Mouse (Mus musculus) left cerebral cortex, adult 9 months (tissue): ENCODE results near the gene Pibf1.
A peak's percentile ranks its signal among the peaks of the same experiment; 100 is the strongest.

Source experiments
- DNase-seq, 2 experiments: peaks; one replicate each; pipeline ENCODE4 v3.0.0; 2022; ENCODE audit warnings: low spot score in 2 of 2

Pibf1 gene

GRCm38 (mm10) chr14:99099267-99099966 lies at the start of gene Pibf1, which contains the start of gene Dis3:
Gene Pibf1 (plus strand): TSS chr14:99099424.
Gene Dis3 (minus strand): TSS chr14:99099770.
- DNase-seq, result peak; percentile 95 to 99

- DNase-seq, result peak in 1 of 2 experiments; percentile 46
These were observed 40.2 kb upstream of the Pibf1 start for GRCm38 (mm10) chr14:99058959-99059586.

- no peak for DNase-seq
These were observed 38.6 kb upstream of the Pibf1 start for GRCm38 (mm10) chr14:99060616-99061015.

- DNase-seq, result no peak
These were observed 36.1 kb upstream of the Pibf1 start for GRCm38 (mm10) chr14:99063091-99063490.

GRCm38 (mm10) chr14:99071146-99071545 lies 28.1 kb upstream of the Pibf1 start:
- no peak for DNase-seq

GRCm38 (mm10) chr14:99088947-99089346 lies 10.3 kb upstream of the Pibf1 start:
- DNase-seq, result no peak

- DNase-seq, result no peak
These were observed 853 bp downstream of the Pibf1 start for GRCm38 (mm10) chr14:99099967-99100587.

GRCm38 (mm10) chr14:99103050-99103449 lies 3.8 kb downstream of the Pibf1 start:
- no peak for DNase-seq

GRCm38 (mm10) chr14:99104542-99105123 lies 5.4 kb downstream of the Pibf1 start:
- no peak for DNase-seq

GRCm38 (mm10) chr14:99106671-99107070 lies 7.4 kb downstream of the Pibf1 start:
- DNase-seq, result no peak

- DNase-seq, result no peak
These were observed 8.5 kb downstream of the Pibf1 start for GRCm38 (mm10) chr14:99107631-99108187.

- no peak for DNase-seq
These were observed 9.5 kb downstream of the Pibf1 start for GRCm38 (mm10) chr14:99108762-99109161.

- DNase-seq, result no peak
These were observed 18.4 kb downstream of the Pibf1 start for GRCm38 (mm10) chr14:99117576-99117975.

- DNase-seq, result no peak
These were observed 22.5 kb downstream of the Pibf1 start for GRCm38 (mm10) chr14:99121584-99122339.

GRCm38 (mm10) chr14:99124076-99124475 lies 24.9 kb downstream of the Pibf1 start:
- no peak for DNase-seq

- no peak for DNase-seq
These were observed 27.5 kb downstream of the Pibf1 start for GRCm38 (mm10) chr14:99126713-99127112.

GRCm38 (mm10) chr14:99127509-99127908 lies 28.3 kb downstream of the Pibf1 start:
- DNase-seq, result no peak

- DNase-seq, result no peak
These were observed 29.8 kb downstream of the Pibf1 start for GRCm38 (mm10) chr14:99129050-99129449.

- DNase-seq, result no peak
These were observed 34.8 kb downstream of the Pibf1 start for GRCm38 (mm10) chr14:99134048-99134447.

- no peak for DNase-seq
These were observed 36.5 kb downstream of the Pibf1 start for GRCm38 (mm10) chr14:99135761-99136160.

GRCm38 (mm10) chr14:99136297-99136696 lies 37.1 kb downstream of the Pibf1 start:
- no peak for DNase-seq
